Mouse (Mus musculus) B cell, adult 62 days (primary cell): ENCODE data around the gene Gcsam. TPM values are rescaled to one million over a fixed set of nuclear protein-coding genes. Genes with fewer than 3 reads are reported as not detected.

Source experiments
- total RNA-seq: library from RNA; stranded (reverse); gene quantifications from 4 replicates; pipeline ENCODE4 v1.2.4, GENCODE M21; 2023

Gene Gcsam
- total RNA-seq = 0.17 to 1.3 TPM (median 0.64 TPM) in 3 of 4 replicates, not detected in the other

DNA sequence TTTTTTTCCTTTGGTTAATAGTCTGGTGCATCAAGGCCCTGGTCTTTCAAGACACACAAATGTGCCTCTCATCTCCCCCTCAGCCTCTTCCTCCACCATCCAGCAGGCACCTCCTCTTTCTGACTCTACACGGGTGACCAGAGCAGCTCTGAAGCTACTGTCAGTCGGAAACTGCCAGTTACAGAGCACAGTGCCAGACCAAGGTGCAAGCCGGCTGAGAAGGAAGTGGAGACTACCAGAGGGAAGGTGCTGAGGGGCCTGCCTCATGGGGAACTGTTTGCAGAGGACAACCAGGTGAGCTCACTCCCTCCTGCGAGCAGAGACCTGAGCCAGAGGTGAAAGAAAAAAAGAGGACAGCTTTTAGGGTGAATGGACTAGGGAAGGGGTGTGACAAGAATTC lies at the start of gene Gcsam:
Gene Gcsam, plus strand, starts transcription at position 114 of the 400 bp plus-strand sequence.

GRCm38 (mm10) chr16:45653934-45654332 lies 43.8 kb downstream of the Gcsam start, which contains the start of gene BC016579:
Gene BC016579 (minus strand): TSS chr16:45654068.

Other genes with a start within 250 kb of the Gcsam start
- 26.4 to 50.2 TPM (median 38.3 TPM) in 4 replicates for gene Cd200, start 201.3 kb upstream of the Gcsam start, total RNA-seq
- not detected in 4 replicates for gene Gm609, start 117.4 kb upstream of the Gcsam start, total RNA-seq
- gene Gm17783, start 78.3 kb upstream of the Gcsam start, total RNA-seq = not detected in 4 replicates
- gene Slc9c1, start 75.1 kb upstream of the Gcsam start, total RNA-seq = 0.15 to 0.33 TPM (median 0.32 TPM) in 3 of 4 replicates, not detected in the other
- not detected in 4 replicates for gene BC016579, start 43.7 kb downstream of the Gcsam start, total RNA-seq
- not detected in 4 replicates for gene Tmprss7, start 83.3 kb downstream of the Gcsam start, total RNA-seq
- not detected in 4 replicates for gene Tagln3, start 114.2 kb downstream of the Gcsam start, total RNA-seq
- gene Abhd10, start 132.6 kb downstream of the Gcsam start, total RNA-seq = 33.4 to 42.4 TPM (median 36.5 TPM) in 4 replicates